Mouse (Mus musculus): ENCODE measurements around the gene Steap3.

The Steap3 gene

DNA sequence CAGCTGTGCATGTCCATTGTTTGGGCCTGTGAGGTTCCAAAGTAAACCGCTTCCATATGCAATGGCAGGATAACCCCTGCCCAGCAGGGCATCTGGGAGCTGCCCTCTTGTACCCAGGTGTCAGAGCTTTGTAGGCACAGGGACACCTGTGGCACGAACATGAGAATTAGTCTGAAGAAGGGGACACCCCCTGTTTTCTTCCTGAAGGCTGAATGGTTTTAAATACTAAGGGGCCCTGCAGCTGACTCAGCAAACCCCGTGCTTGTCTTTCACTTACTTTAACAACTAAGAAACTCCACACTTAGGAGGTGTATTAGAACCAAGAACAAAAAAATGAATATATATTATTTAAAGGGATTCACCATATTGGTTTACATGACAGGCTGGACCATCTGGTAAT is 74.4 kb downstream of the Steap3 start:
- DNase-seq (ENCODE audit: low spot score in 2 of 2), result no peak

- DNase-seq (ENCODE audit: low spot score in 2 of 2), result peak; percentile 82 to 84
Observed at GRCm38 (mm10) chr1:120197189-120197588, 75.3 kb downstream of the Steap3 start.

DNA sequence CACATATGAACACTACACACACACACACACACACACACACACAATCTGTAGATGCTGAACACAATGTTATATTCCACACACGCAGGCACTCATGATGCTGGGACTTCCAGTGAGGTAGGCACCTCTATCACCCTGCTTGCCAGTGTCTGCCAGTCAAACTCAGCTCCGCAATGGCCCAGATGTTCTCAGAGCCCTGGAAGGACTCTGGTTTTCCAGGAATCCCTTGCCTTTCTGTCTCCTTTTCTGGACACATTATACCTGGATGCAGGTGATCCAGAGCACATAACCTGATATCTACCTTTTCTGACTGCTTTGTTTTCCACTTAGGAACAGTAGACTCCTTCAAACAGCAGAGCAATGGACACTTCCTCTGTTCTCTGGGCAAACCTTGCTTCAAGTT is 75.8 kb downstream of the Steap3 start:
- no peak for DNase-seq (ENCODE audit: low spot score in 2 of 2)

GRCm38 (mm10) chr1:120195947-120196346 is 76.6 kb downstream of the Steap3 start:
- DNase-seq (ENCODE audit: low spot score in 2 of 2), result no peak

GRCm38 (mm10) chr1:120193586-120193985 is 78.9 kb downstream of the Steap3 start:
- no peak for DNase-seq (ENCODE audit: low spot score in 2 of 2)

DNA sequence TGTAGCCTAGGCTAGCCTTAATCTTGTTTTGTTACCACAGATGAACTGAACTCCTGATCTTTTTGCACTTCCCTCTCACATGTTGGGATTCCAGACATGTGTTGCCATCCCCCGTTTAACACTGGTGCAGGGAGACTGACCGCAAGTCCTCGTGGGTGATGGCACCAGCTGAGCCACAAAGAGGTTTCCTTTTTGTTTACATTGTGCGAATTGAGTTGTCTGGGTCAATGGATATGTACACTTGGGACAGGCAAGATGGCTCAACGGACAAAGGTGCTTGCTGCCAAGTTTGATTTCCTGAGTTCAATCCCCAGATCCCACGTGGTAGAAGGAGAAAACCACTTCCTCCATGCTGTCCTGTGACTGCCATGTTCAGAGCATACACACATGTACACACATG is 80.2 kb downstream of the Steap3 start:
- DNase-seq (ENCODE audit: low spot score in 2 of 2), result no peak

DNA sequence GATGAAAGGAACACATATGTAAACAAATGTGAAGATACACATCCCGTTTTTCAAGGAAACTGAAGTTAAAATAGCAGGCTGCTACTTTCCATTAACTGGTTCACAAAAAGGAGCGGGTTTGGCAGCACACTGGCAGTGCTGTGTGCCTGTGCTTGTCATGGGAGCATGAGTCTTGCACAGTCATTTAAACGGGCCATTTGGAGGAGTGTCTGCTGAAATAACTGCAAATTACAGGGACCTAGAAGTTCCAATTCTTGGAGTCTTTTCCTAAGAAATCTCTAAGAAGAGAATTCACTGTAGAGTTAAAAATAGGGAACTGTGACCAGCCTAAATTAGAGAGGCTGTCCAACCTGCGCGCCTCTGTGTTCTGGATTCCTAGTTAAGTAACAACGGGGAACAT is 81.6 kb downstream of the Steap3 start:
- peak in 1 of 2 experiments; percentile 41 for DNase-seq (ENCODE audit: low spot score in 2 of 2)

DNA sequence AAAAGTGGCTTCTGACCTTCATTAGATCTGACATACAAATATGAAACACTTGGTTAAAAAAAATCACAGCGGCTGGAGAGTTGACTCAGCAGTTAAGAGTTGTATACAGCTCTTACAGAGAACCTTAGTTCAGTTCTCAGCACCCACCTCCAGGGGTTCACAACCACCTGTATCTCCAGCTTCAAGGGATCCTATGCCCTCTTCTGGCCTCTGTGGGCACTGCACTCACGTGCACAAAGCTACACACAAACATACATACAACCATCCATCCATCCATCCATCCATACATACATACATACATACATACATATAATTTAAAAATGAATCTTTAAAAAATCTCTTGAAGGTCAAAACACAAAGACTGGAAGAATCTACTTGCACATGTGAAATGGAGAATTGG is 82.2 kb downstream of the Steap3 start:
- DNase-seq (ENCODE audit: low spot score in 2 of 2), result no peak

DNA sequence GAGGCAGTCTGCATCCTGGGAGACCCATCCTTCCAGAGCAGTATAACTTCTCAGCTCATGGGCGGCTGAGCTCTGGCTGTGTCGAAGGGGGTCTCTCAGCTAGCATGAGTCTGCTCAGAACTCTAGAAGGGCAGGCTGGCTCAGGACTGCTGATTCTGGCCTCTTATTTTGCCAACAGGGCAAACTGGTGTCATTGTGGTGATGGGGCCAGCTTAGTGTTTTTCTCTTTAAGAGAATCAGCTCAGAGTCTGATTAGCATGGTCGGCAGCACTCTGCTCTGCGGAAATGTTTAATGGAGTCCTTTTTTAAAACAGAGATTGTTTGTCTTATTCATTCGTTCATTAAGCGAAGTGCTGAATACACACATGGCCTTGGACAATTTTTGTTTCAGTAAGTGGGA is 83.3 kb downstream of the Steap3 start:
- peak; percentile 52 to 67 for DNase-seq (ENCODE audit: low spot score in 2 of 2)

- no peak for DNase-seq (ENCODE audit: low spot score in 2 of 2)
Observed at GRCm38 (mm10) chr1:120187059-120187458, 85.4 kb downstream of the Steap3 start.

DNA sequence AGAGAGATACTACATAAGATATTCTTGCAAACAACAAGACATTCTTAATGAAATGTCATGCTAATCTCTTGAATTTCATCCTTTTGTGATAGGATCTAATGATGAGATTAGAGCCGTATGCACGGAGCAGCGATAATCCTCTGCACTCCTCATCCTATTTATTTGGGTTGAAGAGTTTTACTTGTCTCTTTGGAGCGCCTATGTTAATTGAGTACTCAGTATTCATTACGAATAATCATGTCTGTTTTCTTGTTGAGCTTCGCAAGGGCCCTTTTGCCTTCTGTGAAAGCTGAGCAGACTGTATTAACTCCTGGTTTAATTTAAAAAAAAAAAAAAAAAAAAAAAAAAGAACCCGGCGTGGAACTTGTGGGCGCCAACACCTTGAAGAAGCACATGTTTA is 85.8 kb downstream of the Steap3 start:
- DNase-seq (ENCODE audit: low spot score in 2 of 2), result no peak

GRCm38 (mm10) chr1:120186204-120186603 is 86.3 kb downstream of the Steap3 start:
- DNase-seq (ENCODE audit: low spot score in 2 of 2), result no peak

DNA sequence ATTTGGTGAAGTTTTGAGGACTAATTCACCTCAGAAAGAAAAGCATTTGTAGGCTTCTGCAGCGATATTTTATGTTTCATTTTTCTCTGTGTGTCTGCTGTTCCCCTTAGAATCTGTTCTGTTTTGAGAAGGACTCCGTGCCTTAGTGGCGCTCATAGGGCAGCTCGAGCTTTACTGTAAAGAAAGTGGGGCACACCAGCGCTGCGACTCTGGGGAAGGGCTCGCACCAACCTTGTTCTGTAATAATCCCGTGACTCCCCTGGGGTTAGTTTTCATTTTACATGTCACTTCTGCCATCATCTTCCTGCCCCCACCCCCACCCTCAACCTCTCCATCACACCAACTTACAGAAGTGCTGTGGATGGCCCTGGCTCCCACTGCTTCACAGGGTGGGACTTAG is 95.4 kb downstream of the Steap3 start:
- DNase-seq (ENCODE audit: low spot score in 2 of 2), result no peak

DNA sequence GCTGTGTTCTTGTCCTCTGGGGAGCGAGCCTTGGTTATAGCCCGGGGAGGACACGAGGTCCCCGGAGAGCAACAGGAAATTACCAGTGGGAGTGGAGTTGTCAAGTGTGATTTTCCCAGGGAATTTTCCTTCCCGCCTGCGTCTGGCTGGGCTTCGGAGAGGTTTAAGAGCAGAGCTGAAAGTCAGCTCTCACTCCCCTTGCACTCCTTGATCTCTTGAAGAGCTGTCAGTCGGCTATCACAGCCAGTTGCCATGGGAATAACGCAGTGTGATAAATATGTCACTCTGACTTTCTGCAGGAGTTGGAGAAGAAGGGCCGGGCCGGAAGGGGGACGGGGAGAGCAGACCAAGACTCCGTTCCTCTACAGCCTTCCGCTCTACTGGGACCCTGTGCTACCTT is 96.2 kb downstream of the Steap3 start:
- no peak for DNase-seq (ENCODE audit: low spot score in 2 of 2)

DNA sequence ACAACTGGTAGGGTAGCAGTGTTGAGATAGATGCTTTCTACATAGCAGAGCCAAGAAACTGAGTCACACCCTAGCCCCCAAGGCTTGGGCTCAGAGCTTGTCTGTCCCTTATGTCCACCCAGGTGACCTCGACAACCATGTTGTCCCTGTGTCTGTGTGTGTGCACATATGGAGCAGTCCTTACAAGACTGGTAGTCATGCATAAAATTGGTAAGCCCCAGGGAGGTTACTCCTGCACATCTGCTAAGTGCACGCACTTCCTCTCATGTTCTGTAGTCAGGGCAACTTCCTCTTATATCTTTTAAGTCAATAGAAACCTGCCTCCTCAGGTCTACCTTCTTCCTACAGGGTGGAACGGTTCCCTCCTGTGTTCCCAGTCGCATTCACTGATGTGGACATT is 97.5 kb downstream of the Steap3 start:
- DNase-seq (ENCODE audit: low spot score in 2 of 2), result no peak

DNA sequence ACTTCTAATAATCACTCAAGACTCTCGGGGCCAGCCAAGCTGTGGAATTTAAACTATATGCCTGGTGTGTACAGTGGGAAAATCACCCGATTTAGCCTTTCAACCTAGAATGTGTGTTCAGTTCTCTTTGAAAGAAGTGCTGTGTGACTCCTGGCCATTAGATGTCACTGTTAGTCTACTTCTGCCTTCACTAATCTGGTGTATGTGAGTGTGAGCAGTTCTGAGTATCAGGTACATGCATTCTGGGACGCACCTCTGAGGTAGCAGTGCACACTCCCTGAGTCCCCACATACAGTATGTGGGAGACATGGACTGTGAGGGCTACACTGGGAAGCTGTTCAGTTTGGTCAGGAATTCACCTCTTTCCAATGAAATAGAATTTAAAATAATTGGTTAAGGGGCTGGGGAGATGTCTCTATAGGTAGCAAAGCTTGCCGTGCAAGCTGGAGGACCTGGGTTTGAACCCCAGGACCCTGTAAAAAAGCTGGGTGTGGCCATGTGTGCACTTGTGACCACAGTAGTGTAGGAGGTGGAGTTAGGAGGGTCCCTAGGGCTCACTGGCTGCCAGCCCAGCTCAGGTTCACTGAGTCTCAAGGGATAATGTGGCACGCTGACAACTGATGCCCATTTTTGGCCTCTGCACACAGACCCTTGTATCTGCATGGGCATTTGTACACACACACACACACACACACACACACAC is 100.5 kb downstream of the Steap3 start:
- peak; percentile 59 to 67 for DNase-seq (ENCODE audit: low spot score in 2 of 2)

DNA sequence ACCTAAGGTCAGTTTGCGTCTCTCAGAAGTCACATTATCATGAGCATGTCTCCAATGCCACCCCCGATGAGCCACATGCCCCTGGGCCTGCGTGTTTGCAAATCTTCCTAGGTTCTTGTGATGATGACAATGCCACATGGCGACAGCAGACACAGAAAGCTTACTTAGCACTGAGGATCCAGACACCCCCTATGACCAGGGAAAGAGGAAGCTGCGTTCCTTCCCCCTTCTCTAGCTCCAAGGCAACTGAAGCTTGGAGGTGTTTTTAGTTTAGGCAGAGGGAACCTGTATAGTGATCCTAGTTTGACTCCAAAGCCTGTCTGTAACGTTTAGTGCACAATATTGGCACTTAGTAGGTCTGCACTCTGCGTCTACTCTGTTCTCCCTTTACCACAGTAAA is 102.2 kb downstream of the Steap3 start:
- DNase-seq (ENCODE audit: low spot score in 2 of 2), result no peak

DNA sequence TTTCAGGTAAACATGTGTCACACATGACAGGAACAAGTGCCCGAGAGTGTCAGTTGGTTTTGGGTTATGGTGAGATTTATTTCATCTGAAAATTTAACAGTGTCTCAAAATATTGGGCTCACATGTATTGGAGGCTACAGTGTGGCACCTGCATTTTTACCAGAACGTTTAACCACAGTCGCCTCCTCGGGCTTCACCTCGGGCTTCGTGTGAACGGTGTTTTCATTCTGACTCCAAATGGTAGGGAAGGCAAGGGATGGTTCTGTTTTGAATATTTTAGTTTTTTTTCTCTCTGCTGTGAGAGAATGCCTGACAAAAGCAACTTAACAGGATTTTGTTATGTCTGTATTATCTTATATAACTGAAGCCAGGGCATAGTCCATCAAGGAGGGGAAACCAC is 103.8 kb downstream of the Steap3 start:
- DNase-seq (ENCODE audit: low spot score in 2 of 2), result no peak

DNA sequence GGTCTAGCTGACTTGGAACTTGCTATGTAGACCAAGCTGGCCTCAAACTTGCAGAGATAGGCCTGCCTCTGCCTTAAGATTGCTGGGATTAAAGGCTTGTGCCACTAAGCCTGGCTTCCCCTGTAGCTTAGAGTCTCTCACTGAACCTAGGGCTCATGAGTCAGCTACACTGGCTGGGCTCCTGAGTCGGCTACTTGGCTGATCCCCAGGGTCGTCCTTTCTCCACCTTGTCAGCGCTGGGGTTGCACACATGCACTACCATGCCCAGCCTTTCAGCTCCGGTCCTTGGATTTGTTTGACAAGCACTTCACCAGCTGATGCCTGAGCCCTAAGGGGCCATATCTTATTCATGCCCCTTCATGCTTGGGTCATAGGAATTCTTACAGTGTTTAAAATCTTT is 104.5 kb downstream of the Steap3 start:
- DNase-seq (ENCODE audit: low spot score in 2 of 2), result no peak

GRCm38 (mm10) chr1:120162616-120163015 is 109.9 kb downstream of the Steap3 start:
- DNase-seq (ENCODE audit: low spot score in 2 of 2), result no peak

GRCm38 (mm10) chr1:120161502-120161901 is 111.0 kb downstream of the Steap3 start:
- DNase-seq (ENCODE audit: low spot score in 2 of 2), result no peak

GRCm38 (mm10) chr1:120158474-120159127 is 113.9 kb downstream of the Steap3 start:
- no peak for DNase-seq (ENCODE audit: low spot score in 2 of 2)

DNA sequence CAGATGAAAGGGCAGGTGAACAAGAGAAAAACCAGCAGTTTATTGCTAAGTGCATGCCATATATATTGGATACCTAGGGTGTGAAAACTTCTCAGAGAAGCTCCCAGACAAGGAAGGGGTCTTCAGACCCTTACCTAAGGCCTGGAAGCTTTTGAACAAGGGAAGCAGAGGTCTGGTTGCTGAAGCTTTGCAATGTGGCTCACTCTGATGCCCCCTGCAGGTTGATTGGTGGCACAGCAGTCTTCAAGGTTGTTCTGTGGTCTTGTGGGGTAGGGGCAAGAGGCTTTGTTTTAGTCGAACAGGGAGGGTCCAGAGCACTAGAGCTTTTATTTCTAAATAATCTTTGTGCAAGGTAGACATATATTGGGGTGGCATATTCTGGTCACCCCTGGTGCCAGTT is 117.2 kb downstream of the Steap3 start:
- DNase-seq (ENCODE audit: low spot score in 2 of 2), result peak in 1 of 2 experiments; percentile 43

- DNase-seq (ENCODE audit: low spot score in 2 of 2), result peak in 1 of 2 experiments; percentile 41
Observed at GRCm38 (mm10) chr1:120154232-120154631, 118.3 kb downstream of the Steap3 start.
